Mouse (Mus musculus): ENCODE data around the gene Mvb12b. TPM values are rescaled to one million over a fixed set of nuclear protein-coding genes. Genes with fewer than 3 reads are reported as not detected.

The Mvb12b gene
- total RNA-seq, 2 experiments from 2014 or later: 83.9 to 86.7 TPM

DNA sequence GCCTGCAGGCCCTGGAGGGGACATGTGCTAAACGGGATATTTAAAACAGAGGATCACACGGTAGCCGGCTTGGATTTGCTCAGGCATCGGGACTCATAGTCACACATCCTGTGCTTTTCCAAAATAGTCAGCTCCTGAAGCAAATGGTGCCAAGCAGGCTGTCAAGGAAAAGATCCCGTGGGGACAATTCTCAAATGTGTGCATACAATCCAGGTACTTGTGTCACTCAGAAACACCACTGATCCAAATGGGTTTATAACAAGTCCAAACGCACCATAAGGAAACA lies 297 bp upstream of the Mvb12b start:
- DNase-seq (ENCODE audit: low spot score in 2 of 2): peak in 1 of 2 experiments; percentile 49
- intact Hi-C loops (cut with DNase I): no loop called here

DNA sequence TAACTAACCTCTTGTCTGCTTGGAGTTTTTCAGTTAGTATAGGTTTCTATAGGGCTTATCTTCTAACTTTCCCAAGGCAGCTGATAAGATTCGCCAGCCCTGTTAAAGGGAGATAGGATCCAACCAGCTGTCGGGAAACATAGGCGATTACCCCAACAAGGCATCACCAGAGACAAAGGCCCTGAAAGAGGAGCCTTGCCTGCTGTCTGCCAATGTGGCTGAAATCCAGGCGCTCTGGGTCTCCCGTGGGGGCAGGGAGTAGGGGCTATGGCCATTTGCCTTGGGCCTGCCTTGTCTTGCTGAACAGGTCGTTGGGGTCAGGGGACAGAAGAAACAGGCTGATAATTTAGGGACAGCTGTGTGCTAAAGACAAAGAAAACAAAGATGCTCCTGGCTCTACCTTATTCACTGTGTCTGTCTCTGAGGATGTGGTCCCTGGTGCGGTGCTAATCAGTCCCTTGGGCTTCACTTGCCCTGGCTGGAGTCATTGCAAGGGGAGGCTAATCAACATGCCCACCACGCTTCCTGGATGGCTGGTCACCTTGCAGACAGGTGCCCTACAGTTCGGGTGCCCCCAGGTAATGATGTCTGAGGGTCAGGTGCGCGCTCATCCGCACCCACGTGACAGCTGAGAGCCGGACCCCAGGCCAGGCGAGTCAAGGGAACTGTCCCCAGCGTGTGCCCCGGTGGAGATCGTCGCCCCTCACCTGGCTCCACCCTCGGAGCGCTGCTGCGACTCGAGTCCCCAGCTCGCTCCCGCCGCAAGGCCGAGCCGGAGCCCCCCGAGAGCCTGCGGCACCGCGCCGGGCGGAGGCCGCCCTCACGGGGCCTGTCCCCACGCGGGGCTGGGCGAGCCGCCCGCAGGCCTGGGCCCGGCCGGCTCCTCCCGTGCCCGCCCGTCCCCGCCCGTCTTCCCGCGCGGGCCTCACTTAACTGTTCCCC lies 1.1 kb downstream of the Mvb12b start:
- intact Hi-C loops (cut with DNase I): no loop called here
- peak; percentile 28 to 51 for DNase-seq (ENCODE audit: low spot score in 2 of 2)

DNA sequence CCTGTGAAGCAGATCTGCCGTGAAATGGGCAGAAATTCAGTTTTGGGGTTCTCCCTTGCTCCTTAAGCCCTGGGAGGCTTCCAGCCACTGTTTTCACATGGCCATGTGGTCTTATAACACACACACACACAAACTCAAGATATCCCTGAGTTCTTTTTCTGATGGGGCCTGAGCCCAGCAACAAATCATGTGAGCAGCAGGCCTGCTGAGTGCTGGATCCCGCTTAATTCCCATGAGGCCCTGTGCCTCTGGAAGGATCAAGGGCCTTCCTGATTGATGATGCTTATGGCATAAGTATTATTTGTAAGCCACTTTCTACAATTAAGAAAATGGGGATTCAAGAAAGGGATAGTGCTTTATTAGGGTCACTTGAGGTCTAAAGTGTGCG lies 2.5 kb downstream of the Mvb12b start:
- intact Hi-C loops (cut with DNase I): no loop called here
- DNase-seq (ENCODE audit: low spot score in 2 of 2): no peak

DNA sequence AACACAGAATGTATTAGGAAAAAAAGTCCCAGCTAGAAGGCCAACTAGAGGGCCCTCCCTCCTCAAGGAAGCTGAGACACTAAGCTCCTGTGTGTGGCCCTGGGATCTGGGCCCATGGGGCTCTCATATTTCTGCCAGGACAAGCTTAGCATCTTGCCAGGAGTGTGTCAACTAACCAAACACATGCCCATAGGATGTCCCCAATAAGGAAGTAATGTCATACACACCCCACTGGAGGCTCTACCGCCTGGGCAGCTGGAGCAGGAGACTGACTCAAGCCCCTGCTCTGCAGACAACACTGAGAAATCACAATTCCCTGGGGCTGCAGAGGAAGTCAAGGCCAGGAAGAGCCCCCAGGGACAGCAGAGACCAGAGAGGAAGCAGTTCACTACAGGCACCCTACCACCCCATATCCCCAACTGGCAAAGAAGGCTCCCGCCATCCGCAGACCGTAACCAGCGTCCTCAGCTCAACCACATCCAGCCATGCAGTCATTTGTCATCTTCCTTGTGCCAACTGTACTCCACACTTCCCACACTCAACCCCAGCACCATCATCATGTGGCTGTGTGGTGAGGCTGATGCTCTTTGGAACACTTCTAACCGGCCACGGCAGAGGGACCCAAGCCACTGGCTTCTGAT lies 3.0 kb downstream of the Mvb12b start:
- DNase-seq (ENCODE audit: low spot score in 2 of 2): peak in 1 of 2 experiments; percentile 68
- intact Hi-C loops (cut with DNase I): no loop called here

DNA sequence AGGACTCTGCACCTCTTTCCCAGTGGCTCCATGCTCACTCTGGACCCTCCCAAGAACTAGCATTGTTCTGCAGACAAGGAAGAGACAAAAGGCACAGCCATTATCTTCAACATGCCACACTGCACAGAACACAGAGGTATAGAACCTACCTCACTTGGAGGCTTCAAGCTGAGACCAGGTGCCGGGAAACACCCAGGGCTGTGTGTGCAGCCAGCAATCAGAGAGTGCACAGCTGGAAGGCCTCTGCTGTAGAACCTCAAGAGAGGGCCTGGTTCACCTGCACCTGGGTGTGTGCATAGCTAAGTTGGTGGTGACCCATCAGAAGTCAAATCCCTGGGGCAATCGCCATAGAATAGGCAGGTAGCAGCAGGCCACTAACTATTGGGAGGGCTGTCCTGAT lies 8.5 kb downstream of the Mvb12b start:
- intact Hi-C loops (cut with DNase I): loop anchor here (5.0 kb wide), 1 partner anchor 57 kb away; no protein-coding TSS in a partner anchor
- DNase-seq (ENCODE audit: low spot score in 2 of 2): no peak

DNA sequence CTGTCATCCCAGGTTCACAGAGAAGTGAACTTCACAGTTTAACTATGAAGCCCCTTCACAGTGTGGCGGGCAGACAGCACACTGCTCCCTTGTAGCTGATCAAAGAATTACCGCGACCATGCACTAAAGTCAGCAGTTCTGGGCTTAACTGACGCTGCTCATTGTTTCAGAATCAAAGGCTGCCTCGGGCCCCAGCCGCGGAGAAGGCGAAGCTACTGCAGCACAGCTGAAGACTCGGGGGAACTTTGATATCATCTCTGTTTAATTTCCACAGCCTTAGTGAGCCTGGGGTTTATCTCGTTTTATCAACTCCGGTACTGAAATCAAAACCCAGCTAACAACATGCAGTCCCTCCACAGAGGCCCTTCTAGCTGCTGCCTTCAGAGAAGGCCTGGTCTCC lies 9.3 kb downstream of the Mvb12b start:
- no peak for DNase-seq (ENCODE audit: low spot score in 2 of 2)
- intact Hi-C loops (cut with DNase I): loop anchor here (5.0 kb wide), 1 partner anchor 56 kb away; no protein-coding TSS in a partner anchor

DNA sequence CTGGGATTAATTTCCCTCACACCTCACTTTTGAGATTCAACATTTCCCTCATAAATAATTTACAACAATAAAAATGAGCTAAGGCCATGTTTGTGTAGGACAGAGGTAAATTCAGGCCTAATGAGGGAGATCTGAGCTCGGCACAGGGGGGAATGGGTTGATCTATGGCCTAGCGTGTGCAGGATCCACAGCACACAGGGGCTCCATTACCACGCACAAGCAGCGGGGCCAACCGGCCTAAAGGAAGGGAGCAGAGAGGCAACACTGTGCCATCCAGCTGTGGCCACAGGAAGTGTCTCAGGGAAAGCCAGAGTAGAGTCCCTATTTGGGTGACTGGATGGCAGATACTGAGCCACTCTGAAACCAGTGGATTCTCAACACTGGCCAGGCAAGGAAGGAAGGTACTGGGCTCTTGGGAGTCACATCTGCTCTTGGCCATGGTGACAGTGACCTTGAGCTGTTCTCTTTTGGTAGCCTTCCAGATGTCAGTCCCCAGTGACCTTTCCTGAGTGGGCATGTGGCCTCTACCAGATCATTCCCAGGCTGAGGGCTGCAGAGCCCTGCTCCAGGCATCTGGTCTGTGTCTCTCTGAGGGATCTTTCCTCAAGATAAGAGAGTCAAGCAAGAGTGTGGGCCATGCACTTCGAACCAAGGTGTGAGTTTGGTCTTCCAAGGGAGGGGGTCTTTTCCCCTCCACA lies 9.9 kb downstream of the Mvb12b start:
- intact Hi-C loops (cut with DNase I): loop anchor here (5.0 kb wide), 1 partner anchor 56 kb away; no protein-coding TSS in a partner anchor
- no peak for DNase-seq (ENCODE audit: low spot score in 2 of 2)

DNA sequence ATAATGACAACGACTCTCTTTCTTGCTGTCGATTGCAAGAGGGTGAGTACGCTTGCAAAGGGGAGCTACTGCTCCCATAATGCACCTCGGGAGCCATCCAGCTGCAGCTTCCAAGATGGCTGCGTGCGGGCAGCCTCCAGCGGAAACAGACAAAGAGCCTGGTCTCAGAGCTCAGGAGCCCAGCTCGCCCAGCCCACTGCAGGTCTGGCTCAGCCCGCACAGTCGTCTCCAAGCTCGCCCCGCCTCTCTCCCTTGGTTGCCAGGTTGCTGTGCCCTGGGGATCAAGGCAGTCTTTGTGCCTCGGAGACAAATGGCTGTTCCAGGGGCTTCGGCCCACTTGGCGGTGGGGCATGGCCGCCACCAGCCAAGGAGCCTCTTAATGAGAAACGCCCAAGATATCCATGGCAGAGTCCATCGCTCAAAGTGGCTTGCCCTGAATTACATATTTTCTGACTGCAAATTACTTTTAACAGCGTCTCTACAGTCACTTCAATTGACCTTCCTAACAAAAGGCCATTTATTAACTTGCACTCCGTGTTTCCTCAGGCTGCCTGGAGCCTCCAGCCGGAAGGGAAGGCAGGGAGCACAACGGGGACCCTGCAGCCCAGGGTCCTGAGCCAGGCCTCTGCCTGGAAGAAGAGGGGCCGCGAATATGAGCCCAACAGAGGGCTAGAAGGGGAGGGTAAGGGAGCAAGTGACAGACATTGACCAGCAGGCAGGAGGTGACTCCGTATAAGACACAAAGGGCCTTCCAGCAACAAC lies 11.0 kb downstream of the Mvb12b start:
- intact Hi-C loops (cut with DNase I): loop anchor here (5.0 kb wide), 1 partner anchor 54 kb away; no protein-coding TSS in a partner anchor
- peak; percentile 76 to 80 for DNase-seq (ENCODE audit: low spot score in 2 of 2)

DNA sequence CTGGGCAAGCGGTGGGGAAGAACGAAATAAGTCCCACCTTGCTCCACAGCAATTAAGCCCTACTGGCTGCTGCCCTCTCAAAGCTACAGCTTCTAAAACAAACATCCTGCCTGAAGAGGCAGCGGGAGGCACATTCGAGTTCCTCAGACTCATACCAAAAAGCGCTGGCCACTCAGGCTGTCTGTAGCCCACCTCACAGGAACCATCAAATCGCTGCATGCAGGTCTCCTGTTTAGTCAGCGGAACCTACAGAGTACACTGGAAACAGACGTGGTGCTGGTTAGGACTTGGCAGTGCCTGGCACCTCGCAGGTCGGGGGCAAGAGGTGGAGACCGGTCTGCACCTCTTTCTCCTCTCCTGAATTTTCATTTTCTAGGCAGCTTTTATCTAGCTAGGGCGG lies 12.2 kb downstream of the Mvb12b start:
- intact Hi-C loops (cut with DNase I): loop anchor here (5.0 kb wide), 1 partner anchor 53 kb away; no protein-coding TSS in a partner anchor
- no peak for DNase-seq (ENCODE audit: low spot score in 2 of 2)

DNA sequence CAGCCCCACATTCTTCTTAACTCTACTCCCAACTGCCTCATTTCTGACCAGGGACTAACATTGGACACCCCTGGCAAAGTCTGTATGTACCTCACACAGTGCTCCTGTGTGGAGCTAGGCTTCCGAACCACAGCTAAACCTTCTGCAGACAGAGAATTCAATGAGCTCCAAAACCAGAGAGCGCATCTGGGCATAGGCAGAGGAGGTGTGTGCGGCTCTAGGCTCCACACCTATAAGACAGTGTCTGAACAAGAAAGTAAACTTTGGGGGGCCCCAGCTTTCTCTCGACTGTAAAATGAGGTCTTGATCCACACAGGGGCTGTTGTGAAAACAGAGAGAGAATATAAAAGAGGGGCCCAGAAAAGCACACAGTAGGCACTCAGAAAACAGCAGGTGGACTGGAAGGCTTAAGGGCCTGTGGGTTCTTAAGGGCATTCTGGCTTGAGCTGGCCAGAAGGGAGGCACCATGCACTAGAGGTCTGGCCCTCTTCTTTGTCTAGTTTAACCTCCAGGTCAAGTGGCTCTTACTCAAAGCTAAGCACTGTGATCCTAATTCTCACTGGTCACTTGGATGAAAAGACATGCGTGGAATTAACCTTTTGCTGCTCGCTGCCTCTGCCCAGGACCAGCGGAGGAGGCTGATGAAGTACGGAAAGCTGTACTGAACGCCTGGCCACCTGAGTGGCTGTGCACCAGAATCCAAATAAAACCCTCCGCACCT lies 12.7 kb downstream of the Mvb12b start:
- intact Hi-C loops (cut with DNase I): loop anchor here (5.0 kb wide), 1 partner anchor 53 kb away; no protein-coding TSS in a partner anchor
- no peak for DNase-seq (ENCODE audit: low spot score in 2 of 2)

DNA sequence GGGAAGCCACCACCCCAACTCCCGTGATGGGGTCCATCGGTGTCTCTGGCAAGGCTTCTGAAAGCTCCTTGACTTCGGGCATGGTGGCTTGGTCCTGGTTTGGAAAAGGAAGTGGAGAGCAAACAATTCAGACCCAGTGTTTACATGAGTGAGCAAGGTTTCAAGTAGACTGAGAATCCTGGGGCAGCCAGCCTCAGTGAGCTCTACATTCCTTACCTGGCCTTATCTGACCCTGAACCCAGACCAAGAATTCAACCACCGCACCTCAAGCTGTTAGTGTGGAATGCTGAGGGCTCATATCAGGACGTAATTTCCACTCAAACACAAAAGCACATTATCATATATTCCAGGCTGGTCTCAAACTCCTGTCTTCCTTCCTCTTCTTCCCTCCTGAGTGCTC lies 13.4 kb downstream of the Mvb12b start:
- no peak for DNase-seq (ENCODE audit: low spot score in 2 of 2)
- intact Hi-C loops (cut with DNase I): no loop called here

DNA sequence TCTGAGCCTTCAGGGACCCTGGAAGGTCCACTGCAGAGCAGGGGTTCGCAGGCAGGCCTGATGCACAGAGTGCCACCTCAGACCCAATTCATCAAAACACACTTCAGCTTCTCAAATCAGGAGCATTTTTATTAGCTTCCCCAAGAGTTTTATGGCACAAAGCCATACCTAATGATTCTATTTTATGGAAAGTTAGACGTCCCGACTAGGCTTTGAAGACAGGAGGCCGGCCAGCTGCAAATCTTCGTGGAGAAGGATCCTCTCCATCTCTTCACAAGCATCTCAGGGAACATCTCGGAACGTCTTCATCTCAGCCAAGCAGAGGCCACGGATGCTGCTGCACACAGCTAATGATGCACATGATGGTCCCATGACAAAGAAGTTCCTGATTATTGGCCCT lies 14.2 kb downstream of the Mvb12b start:
- intact Hi-C loops (cut with DNase I): no loop called here
- DNase-seq (ENCODE audit: low spot score in 2 of 2): no peak

DNA sequence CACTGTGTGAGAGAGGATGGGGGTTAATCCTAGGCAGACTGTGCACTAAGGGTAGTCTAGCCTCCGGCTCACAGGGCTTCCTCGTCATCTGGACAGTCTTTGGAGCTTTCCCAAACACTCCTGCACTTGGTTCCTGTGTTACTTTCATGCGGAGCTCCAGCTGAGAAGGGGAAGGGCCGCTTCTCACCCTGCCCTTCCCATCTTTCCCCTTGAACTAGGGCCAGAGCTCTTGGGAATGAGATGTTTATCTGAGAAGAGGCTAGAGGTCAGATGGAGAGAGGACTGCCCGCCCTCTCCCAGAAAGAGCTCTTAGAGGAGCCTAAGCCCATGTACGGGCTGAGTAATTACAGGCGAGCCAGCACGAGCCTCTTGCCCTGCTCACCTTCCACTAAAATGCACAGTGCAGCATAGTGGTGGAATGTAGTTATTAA lies 14.9 kb downstream of the Mvb12b start:
- DNase-seq (ENCODE audit: low spot score in 2 of 2): no peak
- intact Hi-C loops (cut with DNase I): no loop called here

DNA sequence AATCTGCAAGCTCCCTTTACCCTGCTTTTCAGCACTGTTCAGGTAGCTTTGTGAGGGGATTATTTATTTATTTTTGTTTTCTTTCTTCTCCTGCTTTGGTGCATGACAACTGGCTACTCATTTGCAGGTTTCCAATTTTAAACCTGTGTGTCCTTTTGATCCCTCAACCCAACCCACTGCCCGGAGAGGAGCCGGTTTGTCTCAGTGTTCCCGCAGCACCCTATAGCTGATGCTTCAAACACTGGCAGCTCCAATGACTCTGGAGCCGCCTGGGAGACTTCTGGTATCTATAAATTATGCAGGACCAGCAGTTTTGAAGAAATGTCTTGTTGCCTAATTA lies 16.6 kb downstream of the Mvb12b start:
- DNase-seq (ENCODE audit: low spot score in 2 of 2): no peak
- intact Hi-C loops (cut with DNase I): no loop called here

DNA sequence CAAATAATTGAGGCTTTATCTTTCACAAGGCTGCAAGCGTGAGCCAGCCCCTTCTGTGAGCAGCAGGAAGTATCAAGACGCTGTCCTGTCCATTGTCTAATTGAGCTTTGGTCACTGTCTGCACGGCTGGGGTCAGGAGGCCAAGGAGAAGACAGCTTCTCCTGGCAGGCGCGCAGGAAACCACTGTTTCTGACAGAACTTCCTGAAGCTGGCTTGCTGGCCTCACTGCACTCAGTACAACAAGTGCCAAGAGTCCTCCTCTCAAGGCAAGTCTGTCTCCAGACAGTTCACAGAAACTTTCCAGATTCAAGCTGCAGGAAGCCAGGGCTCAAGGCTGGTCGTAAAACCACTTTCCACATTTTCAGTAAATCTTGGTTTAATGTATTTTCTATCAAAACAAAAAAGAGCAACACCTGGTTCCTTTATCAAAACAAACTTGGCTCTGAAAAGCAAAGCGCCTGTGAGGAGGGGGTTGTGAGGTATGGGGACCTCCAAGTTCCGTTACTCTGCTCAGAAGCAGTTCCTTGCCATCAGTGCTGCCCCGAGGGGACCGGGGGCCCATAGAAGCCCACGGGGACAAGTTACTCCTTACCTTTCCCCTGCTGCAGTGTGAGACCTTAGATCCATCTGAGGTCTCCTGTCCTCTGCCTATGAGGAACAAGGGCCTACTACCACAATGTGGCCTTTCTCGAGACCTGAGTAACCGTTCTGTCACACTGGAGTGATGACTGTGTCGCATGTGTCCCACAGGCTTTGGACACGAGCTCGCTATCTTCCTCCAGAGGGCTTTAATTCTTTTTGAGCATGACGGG lies 17.2 kb downstream of the Mvb12b start:
- intact Hi-C loops (cut with DNase I): no loop called here

DNA sequence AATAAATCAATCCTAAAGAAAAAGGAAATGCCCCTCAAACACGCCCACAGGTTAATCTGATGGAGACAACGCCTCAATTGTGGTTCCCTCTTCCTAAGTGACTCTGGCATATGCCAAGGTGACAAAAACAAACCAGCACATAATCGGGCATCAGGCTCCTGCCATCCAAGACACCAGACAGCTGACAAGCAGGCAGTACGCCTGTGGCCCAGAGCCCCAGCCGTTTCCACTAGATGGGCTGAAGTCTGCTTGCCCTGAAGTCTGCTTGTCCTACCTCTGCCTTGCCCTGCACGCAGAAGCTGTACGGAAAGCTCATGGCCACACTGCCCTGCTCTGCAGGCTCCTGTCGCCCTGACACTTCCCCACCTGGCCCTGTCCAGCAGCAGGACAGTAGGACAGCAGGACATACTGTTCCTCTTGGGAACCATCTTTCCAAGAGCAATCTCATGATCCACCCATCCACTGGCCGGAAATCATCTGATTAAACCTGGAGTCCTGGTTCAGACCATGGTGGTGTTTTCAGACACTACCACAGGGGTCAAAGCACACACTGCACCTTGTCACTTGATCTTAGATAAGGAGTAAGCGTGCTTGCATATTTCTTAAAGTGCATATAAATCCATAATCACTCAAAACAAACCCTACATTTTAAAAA lies 17.9 kb downstream of the Mvb12b start:
- intact Hi-C loops (cut with DNase I): no loop called here

More for the DNA sequence above, 17.2 kb downstream of the Mvb12b start:
- DNase-seq (ENCODE audit: low spot score in 2 of 2): peak; percentile 30 to 58

DNA sequence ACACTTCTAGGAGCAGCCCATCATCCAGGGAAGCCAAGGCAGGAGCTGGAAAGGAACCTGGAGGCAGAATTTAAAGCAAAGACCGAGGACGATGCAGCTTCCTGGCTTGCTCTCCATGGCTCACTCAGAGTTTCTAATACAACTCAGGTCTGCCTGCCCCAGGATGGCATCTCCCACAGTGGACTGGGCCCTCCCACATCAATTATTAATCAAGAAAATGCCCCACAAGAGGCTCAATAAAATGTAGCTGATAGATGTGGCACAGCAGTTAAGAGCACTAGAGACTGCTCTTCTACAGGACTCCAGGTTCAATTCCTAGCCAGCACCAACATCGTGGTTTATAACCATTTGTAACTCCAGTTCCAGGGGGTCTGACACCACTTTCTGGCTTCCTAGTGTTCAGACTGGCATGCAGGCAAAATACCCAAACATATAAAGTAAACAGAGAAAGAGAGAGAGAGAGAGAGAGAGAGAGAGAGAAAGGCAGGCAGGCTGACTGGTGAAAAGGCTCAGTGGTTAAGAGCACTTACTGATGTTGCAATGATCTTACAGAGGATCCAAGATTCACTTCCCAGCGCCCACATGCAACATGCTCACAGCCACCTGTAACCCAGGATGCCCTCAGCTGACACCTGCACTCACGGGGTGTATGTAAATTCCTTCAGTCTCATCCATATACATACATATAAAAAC lies 18.6 kb downstream of the Mvb12b start:
- intact Hi-C loops (cut with DNase I): no loop called here
- DNase-seq (ENCODE audit: low spot score in 2 of 2): no peak

More for the DNA sequence above, 17.9 kb downstream of the Mvb12b start:
- DNase-seq (ENCODE audit: low spot score in 2 of 2): no peak

Measured in left cerebral cortex, postnatal 25 days (tissue).